Mouse (Mus musculus) layer of hippocampus, postnatal 25 days (tissue): Measurements from ENCODE around the gene Pdcd6ip. TPM values are rescaled to one million over a fixed set of nuclear protein-coding genes. Genes with fewer than 3 reads are reported as not detected.

Experiments used
- DNase-seq, 2 experiments: peaks; one replicate each; pipeline ENCODE4 v3.0.0; 2022; ENCODE audit warnings: mixed read lengths in 2 of 2, low spot score in 1 of 2; ENCODE audit errors: extremely low spot score in 1 of 2
- total RNA-seq, 2 experiments: library from RNA; stranded (reverse); gene quantifications; 2 replicates each; pipeline ENCODE4 v1.2.3; 2021

Gene Pdcd6ip
- total RNA-seq, 2 experiments from 2014 or later = 56.2 to 62.0 TPM

- DNase-seq = no peak
Observed at GRCm38 (mm10) chr9:113629191-113629590, 78.9 kb downstream of the Pdcd6ip start.

- no peak for DNase-seq
Observed at GRCm38 (mm10) chr9:113628780-113629179, 79.3 kb downstream of the Pdcd6ip start.

GRCm38 (mm10) chr9:113626730-113627129 lies 81.3 kb downstream of the Pdcd6ip start:
- DNase-seq = no peak

GRCm38 (mm10) chr9:113624086-113624485 lies 84.0 kb downstream of the Pdcd6ip start:
- DNase-seq = no peak

- no peak for DNase-seq
Observed at GRCm38 (mm10) chr9:113617081-113617480, 91.0 kb downstream of the Pdcd6ip start.

GRCm38 (mm10) chr9:113610776-113611175 lies 97.3 kb downstream of the Pdcd6ip start:
- no peak for DNase-seq

GRCm38 (mm10) chr9:113602140-113602539 lies 105.9 kb downstream of the Pdcd6ip start:
- no peak for DNase-seq

Other genes with a start within 250 kb of the Pdcd6ip start
- gene Clasp2, start 33.2 kb upstream of the Pdcd6ip start, total RNA-seq = 100 to 1,000 TPM; 209 to 224 TPM
- gene Ubp1, start 222.7 kb upstream of the Pdcd6ip start, total RNA-seq = 10 to 100 TPM; 60.4 to 80.9 TPM